Mouse (Mus musculus) adrenal gland, adult 2 months (tissue): ENCODE measurements around the gene Foxd2. TPM values are rescaled to one million over a fixed set of nuclear protein-coding genes. Genes with fewer than 3 reads are reported as not detected.
A peak's percentile ranks its signal among the peaks of the same experiment; 100 is the strongest.

Experiments
- DNase-seq: peaks from one replicate; pipeline ENCODE4 v3.0.0; 2021
- polyA plus RNA-seq: library from polyadenylated mRNA; depleted of rRNA; stranded (reverse); fragments of >200 nt; gene quantifications from 2 replicates; pipeline ENCODE4 v1.2.3, GENCODE M21; 2012
- total RNA-seq, 2 experiments: library from RNA; stranded (reverse); gene quantifications; 2 replicates each; pipeline ENCODE4 v1.2.3; 2021

Gene Foxd2
- total and polyA plus RNA-seq, 3 experiments: 1.2 to 5.7 (median 2.8) TPM

DNA sequence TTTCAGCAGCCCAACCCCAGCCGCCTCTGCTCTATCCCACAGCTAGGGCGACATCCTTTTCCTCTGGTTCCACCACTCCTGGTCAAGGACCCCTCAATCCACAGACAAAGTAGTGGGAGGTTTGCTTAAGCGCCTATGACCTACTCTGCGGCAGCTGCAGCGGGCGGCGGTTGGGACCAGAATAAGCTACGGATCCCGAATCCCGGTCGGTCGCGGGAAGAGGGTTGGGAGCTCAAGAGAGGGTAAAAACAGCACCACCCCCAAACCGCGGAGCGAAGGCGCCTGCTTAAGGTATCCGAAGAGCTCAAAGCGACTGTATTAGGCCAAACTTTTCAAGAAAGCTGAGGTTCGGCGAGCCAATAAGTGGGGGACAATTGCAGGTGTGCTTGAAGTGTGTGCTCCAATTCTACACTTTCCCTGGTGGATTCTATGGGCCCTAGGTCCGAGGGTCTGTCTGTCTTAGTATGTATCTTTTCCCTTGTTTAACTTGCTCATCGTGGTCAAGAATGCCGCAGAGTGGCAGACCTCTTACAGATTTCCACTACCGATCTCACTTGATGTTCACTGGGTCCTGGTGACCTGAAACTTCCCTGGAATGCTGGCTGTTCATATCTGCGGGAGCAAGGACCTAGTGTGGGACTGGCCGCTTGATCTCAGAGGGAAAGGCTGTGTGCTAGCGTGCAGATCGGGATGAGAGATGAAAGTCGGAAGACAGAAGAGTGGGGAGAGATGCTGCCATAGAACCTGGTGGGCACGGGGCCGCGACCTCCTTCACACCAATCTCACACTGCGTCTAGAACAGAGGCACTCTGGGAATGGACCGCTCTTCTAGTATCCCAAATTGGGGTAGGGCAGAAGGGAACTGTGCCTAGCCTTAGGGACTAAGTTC, 4.3 kb upstream of the Foxd2 start:
- no peak for DNase-seq

DNA sequence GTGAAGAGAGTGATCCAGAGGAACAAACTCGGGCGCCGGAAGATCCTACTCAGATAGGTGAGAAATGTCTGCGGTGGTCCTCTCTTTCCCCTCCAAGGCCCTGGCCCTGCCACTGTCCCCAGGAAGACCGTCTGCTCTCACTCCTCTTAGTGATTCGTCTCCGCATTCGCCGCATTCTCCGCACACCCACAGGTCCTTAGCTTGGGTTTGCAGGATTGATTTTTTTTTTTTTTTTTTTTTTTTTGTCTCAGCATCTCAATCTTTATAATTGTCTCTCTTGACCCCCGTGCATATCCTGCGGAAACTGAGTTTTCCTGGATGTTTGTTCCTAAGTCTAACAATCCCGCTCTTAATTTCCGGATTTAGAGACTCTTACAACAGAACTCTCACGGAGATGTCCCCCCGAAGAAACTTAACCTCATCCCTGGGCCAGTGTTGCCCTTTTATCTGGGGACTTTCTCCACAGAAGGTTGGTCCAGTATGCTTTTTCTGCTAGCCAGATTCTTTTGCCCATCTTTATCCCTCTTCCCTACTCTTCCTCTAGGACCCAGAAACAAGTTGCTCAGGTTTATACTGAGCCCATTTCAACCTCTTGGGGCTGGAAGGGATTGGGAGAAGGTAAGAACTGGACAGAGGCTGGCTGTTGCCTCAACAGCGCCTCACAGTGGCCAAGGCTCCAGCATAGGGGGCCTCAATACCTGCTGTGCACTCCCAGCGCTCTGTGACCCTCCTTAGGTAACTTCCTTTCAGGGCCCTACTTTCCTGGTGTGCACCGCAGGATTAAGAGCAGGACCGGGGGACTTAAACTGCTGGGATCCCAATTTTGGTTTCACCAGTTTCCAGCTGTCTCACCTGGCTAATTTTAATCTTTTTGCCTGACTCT, 1.2 kb upstream of the Foxd2 start:
- peak; percentile 25 for DNase-seq

DNA sequence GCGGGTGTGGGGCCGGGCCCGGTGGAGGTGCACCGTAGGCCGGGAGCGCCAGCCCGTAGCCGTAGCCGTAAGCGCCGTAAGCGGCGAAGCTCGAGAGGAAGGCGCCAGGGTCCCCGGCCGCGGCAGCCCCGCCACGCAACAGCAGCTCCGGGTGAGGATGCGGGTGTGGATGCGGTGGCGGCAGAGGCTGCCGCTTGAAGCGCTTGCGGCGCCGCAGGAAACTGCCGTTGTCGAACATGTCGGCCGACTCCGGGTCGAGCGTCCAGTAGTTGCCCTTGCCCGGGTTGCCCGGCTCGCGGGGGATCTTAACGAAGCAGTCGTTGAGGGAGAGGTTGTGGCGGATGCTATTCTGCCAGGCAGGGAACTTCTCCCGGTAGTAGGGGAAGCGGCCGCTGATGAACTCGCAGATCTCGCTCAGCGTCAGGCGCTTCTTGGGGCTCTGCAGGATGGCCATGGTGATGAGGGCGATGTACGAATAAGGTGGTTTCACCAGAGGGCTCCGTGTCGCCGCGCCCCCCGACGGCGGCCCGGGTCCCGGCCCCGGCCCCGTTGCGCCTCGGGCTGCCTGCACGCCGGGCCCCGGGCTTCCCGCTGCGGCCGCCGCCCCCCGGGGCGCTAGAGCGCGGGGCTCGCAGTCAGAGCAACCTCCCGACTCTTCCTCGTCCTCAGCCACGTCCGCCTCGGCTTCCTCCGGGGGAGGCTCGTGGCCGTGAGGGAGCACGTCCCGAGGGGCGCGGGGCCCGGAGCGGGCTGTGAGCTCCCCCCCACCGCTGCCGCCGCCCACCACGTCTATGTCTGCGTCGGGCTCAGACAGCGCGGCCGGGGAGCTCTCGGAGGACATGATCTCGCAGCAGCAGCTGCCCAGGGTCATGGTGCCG, 483 bp downstream of the Foxd2 start:
- DNase-seq: peak; percentile 56

DNA sequence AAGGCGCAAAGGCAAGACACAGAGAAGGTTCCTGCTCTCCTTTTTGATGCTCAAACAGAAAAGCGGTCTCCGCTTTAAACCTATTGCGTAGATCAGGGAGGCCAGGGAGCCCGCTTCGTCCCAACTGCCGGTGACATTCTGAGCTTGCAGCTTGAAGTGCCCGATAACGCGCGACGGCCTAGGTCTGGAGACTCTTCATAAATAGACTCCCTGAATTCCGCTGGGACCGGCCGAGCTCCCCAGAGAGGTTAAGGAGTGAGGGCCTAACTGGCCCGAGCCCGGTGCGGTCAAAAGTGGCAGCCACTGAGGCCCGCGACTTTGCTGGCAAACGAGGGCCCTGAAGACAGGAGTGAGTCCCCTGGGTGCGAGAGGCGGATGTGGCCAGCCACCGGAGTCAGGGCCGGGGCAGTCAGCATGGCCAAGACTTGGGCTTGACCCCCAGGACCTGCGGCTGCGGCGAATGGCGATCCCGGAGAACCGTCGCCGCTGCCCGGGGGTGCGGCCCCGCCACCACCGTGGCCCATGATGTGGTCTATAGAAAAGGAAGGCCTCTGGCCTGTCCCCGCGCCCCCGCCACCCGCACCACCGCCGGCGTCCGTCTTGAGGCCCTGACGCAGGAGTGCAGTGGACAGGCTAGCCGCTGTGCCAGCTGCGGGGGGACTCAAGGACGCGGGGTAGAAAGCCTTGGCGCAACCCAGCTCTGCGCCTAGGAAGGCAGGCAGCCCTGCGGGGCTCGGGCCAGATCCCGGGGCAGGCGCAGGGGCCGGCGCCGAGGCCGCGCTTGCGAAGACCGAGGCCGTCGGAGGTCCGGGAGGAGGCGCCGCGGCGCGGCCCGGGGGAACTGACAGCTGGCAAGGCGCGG, 1.4 kb downstream of the Foxd2 start:
- peak; percentile 63 for DNase-seq

DNA sequence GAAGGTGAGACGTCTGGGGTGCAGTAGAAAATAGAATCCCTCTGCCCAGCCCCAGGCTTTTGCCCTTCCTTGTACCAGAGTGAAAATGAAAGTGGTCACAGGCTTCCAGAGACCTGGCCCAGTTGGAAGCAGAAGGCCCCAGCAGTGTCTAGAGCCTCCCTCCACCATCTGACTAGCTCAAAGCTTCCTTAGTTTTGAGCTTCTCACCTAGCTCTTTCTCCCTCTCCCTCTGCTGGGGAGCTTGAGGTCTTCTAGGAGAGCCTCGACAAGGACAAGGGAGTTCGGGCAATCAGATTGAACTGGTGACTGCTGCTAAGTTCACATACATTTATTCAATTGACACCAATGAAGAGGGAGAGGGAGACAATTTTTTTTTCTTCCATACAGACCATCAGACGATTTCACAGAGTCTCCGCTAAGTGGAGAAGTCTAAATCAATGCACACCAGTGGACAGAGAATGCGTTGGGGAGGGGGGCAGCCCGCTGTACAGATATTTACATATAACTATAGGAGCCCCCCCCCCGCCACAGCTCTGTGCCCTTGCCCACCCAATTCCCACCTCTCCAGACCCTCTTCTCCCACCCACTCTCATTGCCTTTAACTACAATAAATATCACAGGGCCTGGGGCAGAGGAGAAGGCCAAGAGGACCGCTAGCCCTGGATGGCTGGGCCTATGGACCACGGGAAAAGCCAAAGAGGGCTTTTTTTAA, 2.5 kb downstream of the Foxd2 start:
- DNase-seq: no peak

DNA sequence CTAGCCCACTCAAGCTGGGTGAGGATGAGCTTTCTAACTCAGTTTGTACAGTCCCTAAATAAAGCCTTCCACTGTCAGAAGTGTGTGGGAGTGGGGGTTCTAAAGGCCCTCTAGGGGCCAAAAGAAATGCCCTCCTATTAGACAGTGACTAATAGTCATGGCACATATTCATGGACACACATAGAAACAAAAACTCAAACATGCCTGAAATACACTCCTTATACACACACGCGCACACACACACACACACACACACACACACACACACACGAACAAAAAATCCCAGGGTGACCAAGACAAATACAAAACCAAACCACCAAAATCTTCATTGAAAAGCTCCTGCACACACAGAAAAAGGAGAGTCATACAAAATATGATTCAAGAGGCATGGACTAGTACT, 3.2 kb downstream of the Foxd2 start:
- DNase-seq: no peak

DNA sequence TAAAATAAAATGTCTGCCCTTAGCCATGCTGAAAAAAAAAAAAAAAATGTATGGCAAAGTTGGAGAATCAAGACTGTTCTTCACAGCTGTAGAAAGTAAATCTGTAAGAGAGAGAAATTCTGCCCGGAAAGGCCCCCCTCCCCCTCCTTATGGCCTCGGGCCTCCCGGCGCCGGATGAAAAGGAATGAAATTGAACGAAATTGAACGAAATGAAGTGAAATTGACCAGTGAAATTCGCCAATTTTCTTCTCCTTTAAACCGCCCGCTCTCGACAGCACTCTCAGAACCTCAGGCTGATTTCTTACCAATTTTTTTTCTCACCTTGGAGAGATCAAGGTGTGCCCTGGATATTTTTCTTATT, 5.3 kb downstream of the Foxd2 start:
- DNase-seq: no peak

DNA sequence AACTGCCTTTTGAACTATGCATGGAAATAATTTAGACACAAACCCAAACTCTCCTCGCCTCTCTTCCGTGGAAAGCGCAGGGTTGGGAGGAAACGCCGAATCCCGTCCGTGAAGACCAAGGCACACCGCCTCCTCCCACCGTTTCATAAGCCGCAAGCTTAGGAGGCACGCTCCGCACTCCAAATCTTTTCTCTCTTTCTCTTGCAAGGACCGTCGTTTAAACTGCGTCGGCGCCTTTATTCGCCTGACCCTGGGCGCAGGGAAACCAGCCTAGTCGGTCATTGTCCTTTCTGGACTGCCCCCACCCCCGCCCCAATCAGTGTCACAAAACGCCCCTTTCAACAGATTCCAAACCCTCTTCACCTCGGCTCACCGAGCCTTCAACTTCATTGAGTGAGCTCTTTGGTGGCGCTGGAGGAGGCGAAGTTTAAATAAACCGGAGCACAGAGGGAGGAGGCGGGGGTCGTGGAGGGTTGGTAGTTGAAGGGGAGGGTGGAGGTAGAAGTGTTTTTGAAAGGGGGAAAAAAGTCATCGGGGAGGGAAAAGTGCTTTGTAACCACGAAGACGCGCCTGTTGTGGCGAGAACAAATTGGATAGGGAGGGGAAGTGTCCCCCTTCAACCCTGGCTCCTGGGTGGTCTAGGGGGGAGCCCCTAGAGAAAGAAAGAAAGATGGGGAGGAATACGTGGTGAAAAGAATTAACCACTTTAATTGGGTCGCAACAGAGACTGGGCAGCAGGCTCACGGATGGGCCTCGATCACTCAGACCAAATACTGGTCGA, 5.8 kb downstream of the Foxd2 start:
- DNase-seq: no peak

DNA sequence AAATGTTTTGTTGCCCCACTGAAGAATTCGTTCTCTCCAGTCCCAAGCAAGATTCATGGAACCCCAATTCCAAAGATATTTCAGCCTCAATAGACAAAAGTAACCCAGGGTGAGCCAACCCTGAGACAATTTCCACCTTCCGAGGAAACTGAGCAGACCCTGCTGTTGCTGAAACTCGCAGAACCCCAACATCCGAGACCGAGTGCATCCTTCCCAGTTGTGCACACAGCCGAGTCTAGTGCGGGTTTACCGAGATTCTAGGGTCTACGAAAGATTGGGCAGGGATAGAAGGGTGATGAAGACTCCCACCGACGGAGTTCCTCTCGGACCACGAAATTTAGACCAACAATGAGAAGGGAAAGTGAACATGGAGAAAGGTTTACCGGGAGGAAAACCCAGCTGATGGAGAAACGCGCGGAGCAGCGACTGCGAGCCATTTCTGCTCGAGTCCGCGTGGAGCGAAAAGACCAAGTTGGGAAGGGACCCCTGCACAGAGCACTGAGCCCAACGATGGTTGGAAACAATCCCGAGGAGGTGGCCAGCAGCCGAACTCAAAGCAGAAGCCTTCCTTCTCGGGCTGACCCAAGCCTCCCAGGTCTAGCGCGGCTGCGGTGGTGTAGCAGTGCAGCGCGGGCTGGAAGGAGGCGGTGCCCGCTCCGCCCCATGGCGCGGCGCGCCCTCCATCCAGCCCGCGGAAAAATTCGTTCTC, 6.9 kb downstream of the Foxd2 start:
- peak; percentile 24 for DNase-seq

DNA sequence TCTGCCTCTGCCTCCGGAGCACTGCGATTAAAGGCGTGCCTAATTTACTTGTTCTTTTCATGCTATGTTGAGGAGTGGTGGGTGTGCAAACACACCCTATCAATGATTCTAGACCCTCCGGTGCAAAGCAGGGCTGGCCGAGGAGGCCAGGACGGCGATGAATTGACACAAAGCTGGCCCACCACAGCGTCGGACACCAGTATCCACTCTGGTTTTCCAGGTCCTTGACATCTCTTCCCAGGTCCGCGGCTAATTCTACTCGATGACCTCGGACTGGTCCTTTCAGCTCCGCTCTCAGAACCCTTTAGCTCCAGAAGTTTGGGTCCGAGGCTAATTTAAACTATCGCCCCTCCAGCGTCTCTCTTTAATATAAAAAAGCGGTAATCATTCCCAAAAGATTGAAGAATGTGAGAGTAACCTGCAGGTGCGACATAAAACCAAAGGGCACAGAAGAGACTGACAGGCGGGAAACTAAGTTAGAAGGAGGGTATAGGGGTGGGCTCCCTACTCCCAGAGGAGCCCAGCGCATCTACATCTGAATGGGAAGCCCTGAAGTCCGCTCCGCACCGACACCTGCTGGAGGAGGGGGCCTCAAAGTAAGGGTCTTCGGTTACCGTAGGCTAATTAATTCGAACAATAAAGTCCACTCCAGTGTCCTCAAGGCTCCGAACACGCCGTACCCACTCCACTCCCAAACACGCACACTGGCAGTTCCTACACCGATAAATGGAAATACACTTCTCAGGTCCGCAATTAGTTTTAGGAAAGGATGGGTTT, 7.6 kb downstream of the Foxd2 start:
- no peak for DNase-seq

DNA sequence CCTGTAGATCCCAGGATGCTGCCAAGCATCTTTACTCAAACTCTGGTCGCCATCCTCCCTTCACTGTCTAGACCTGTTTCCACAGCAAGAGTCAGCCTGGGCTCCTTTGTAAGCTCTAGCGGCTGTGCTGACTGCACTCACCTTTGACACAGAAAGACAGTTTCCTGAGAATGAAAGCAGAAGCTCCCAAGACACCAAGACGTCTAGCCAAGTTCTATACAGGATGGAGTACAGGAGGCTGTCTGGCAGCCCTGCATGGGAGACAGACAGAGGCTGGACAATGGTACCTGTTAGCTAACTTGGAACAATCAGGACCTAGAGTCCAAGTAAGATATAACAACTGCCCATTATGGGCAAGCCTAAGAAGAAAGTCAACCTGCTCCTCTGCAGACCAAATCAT, 8.8 kb downstream of the Foxd2 start:
- DNase-seq: no peak

DNA sequence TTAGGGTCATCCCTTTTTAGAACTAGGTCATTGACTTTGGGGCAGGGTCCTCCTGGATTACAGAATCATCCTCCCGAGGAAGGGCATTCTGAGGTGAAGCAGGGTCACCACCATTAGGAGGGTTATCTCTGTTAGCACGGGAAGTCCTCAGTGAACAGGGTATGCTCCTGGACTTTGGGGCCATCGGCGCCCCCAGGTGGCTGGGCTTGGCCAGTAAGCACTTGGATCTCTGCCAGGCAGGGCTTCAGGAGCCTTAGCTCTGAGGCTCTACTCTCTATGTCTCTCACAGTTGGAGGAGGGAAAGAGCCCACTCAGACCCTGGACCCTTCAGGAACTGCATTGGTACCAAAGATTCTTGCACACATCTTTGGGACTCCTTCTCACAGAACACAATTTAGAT, 10.8 kb downstream of the Foxd2 start:
- peak; percentile 37 for DNase-seq

DNA sequence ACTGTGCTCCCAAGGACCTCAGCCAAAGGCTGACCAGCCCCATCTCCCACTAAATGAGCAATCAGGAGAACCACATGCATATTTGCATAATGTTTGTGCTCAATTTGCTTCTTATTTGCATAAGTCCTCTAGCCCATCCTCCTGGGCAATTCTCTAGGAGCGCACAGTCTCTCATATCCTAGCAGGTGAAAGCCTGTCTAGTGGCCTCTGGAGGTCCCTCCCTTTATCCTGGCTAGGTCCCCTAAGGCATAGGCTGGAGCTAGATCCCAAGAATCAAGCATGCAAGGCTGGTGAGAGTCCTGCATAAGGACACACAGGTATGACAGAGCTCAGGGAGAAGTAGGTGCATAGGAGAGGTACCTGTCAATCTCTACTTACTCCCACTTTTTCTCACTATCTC, 26.4 kb downstream of the Foxd2 start:
- no peak for DNase-seq

DNA sequence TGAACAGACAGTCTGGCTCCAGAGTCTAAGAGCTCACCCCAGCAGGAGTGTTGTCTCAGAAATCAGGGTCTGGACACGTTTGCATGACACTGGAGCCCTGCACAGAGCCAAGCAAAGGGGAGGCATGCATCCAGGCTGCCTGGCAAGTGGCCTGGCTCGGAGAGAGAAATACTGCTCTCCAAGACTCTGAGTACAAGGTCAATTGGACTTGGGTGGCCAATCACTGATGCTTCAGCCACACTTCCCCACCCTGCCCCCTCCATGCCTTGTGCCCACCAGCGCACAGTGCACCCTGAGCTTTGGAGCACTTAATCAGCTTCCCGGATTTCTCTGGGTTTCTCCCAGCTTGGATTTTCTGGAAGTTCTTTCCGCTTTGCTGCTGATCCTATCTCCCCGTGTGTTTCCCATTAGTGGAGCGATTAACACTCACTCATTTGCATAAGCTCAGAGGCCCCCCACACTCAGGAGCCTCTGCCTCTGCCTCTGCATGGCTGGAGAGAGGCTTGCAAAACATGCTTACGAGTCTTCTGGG, 32.2 kb downstream of the Foxd2 start:
- DNase-seq: peak; percentile 10

DNA sequence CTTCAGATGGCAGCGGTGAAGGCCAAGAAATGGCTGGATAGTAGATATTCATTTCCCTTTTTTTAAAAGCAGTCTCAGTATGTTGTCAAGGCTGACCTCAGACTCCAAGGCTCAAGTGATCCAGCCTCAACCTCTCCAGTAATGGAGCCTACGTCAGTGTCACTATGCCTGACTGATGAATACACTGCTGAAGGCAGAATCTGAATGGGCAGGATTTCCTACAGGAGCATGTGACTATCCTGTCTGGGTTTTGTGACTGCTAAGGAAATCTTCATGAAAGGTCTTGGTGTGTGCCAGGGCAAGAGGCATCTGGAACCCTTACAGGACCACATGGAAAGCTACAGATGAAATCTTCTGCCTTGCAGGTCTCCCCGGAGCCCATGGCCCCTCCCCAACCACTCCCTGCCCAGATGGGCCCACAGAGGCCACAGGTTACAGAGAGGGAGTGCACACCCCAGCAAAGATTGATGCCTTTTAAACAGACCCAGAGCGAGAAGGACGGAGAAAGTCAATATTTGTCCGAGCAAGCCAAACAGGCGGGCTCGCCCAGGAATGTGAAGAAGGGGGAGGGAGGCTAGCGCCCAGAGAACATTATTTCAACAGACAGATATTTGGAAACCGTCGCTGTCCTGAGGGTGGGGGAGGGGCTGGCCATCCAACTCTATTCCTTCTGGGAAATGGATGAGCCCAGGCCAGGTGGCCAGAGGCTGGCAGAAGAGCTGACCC, 38.7 kb downstream of the Foxd2 start:
- DNase-seq: peak; percentile 27

DNA sequence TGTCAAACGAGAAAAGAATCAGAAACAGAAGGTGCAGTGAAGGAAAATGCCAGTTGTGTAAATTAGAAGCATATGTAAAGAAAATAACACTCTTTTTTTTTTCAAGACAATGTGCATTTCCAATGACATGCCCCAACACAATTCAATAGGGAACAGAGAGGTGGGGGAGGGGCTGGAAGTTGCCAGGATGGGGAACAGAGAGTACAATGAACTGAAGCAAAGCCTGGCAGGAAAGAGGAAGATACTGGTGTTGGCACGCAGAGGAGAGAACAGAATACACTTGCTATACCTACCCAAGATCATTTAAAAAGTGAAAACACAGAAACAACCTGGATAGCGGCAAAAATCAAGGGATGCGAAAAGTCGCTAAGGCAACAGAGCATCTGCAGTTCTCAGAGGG, 45.5 kb downstream of the Foxd2 start:
- DNase-seq: no peak

DNA sequence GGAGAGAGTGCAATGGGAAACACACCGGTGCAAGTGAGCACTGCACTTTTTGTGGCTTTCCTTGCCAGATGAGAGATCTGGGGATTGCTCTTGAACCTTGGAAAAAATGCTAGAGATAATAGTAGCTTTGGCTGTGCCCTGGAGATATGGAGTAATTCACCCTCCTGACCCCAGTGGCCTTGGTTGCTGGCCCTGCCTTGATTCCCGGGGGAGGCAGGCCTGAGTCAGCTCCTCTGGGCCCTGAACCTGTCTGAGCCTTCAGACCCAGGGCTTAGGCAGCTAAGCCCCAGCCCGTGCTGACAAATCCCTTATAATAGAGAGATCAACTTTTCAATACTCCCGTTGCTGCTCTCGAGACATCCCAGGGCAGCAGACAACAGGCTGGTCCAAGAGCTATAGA, 50.2 kb downstream of the Foxd2 start:
- DNase-seq: peak; percentile 78
